Mouse (Mus musculus): ENCODE results near the gene Vkorc1l1.
"Not testable (repeated sequence)": the region's sequence is repeated elsewhere in the genome, so short reads cannot be mapped to it uniquely, and the experiment has no call there.

Gene Vkorc1l1

GRCm38 (mm10) chr5:129941495-129942045 is at the start of gene Vkorc1l1:
TSS of gene Vkorc1l1 (plus strand) at chr5:129941970.
- peak; percentile 100 for DNase-seq (ENCODE audit: extremely low read depth, insufficient read length, low spot score)

GRCm38 (mm10) chr5:129895198-129896088 is 46.3 kb upstream of the Vkorc1l1 start, which contains the start of gene Zbed5:
TSS of gene Zbed5 (plus strand) at chr5:129895723.
- DNase-seq (ENCODE audit: extremely low read depth, insufficient read length, low spot score): peak; percentile 86

GRCm38 (mm10) chr5:129898449-129898848 is 43.3 kb upstream of the Vkorc1l1 start, which contains the start of gene Phkg1:
TSS of gene Phkg1 (minus strand) at chr5:129898549.
- no peak for DNase-seq (ENCODE audit: extremely low read depth, insufficient read length, low spot score)

GRCm38 (mm10) chr5:129907775-129908174 is 34.0 kb upstream of the Vkorc1l1 start:
- no peak for DNase-seq (ENCODE audit: extremely low read depth, insufficient read length, low spot score)

GRCm38 (mm10) chr5:129908242-129908965 is 33.4 kb upstream of the Vkorc1l1 start, which contains the start of gene Nupr1l:
TSS of gene Nupr1l (plus strand) at chr5:129908540.
- peak; percentile 93 for DNase-seq (ENCODE audit: extremely low read depth, insufficient read length, low spot score)

GRCm38 (mm10) chr5:129909147-129909546 is 32.6 kb upstream of the Vkorc1l1 start:
- no peak for DNase-seq (ENCODE audit: extremely low read depth, insufficient read length, low spot score)

GRCm38 (mm10) chr5:129909591-129909990 is 32.2 kb upstream of the Vkorc1l1 start:
- DNase-seq (ENCODE audit: extremely low read depth, insufficient read length, low spot score): no peak

- peak; percentile 48 for DNase-seq (ENCODE audit: extremely low read depth, insufficient read length, low spot score)
These were observed 27.7 kb upstream of the Vkorc1l1 start for GRCm38 (mm10) chr5:129914024-129914423.

- DNase-seq (ENCODE audit: extremely low read depth, insufficient read length, low spot score): not testable (repeated sequence)
These were observed 26.3 kb upstream of the Vkorc1l1 start for GRCm38 (mm10) chr5:129915491-129915890.

GRCm38 (mm10) chr5:129918065-129918651 is 23.6 kb upstream of the Vkorc1l1 start:
- DNase-seq (ENCODE audit: extremely low read depth, insufficient read length, low spot score): no peak

GRCm38 (mm10) chr5:129918752-129919151 is 23.0 kb upstream of the Vkorc1l1 start:
- DNase-seq (ENCODE audit: extremely low read depth, insufficient read length, low spot score): no peak

GRCm38 (mm10) chr5:129919320-129919719 is 22.4 kb upstream of the Vkorc1l1 start:
- DNase-seq (ENCODE audit: extremely low read depth, insufficient read length, low spot score): no peak

GRCm38 (mm10) chr5:129921972-129922371 is 19.8 kb upstream of the Vkorc1l1 start:
- no peak for DNase-seq (ENCODE audit: extremely low read depth, insufficient read length, low spot score)

- no peak for DNase-seq (ENCODE audit: extremely low read depth, insufficient read length, low spot score)
These were observed 16.8 kb upstream of the Vkorc1l1 start for GRCm38 (mm10) chr5:129924820-129925452.

GRCm38 (mm10) chr5:129925933-129926332 is 15.8 kb upstream of the Vkorc1l1 start:
- no peak for DNase-seq (ENCODE audit: extremely low read depth, insufficient read length, low spot score)

- peak; percentile 24 for DNase-seq (ENCODE audit: extremely low read depth, insufficient read length, low spot score)
These were observed 11.6 kb upstream of the Vkorc1l1 start for GRCm38 (mm10) chr5:129929924-129930855.

- DNase-seq (ENCODE audit: extremely low read depth, insufficient read length, low spot score): no peak
These were observed 4.8 kb upstream of the Vkorc1l1 start for GRCm38 (mm10) chr5:129936941-129937340.

- DNase-seq (ENCODE audit: extremely low read depth, insufficient read length, low spot score): no peak
These were observed 1.5 kb upstream of the Vkorc1l1 start for GRCm38 (mm10) chr5:129940281-129940680.
